Mouse (Mus musculus): Measurements from ENCODE around the gene Saysd1. TPM values are rescaled to one million over a fixed set of nuclear protein-coding genes. Genes with fewer than 3 reads are reported as not detected.

The Saysd1 gene
- polyA plus RNA-seq, 1 experiment from 2014 or later: 7.7 TPM

DNA sequence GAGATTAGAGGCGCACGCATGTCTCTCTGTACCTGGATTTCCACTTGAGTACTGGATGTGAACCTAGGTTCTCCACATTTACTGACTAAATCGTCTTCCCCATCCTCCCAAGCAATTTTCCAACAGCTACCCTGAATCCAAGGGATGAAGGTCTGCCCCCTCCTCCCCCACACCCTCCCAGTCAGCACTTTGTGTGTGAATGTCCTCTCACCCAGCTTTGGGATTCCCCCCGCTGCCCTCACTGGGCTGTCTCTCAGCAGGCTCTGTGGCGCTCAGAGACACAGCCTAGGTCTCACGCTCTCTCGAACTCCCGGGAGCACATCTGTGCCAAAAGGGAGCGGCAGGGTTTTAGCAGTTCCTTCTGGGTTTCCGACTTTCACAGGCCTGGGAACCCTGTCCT lies 17.4 kb upstream of the Saysd1 start:
- DNase-seq (ENCODE audit: low spot score) (no peak), ATAC-seq (replicated peaks; ENCODE audit: low FRiP score) (no peak)
- no peak overlapping the region for H3K4me3 ChIP-seq (ENCODE audit: low read depth, low read length)
- no peak overlapping the region for H3K4me2 ChIP-seq
- no peaks in the 10 kb centered on the region for H3K36me3 ChIP-seq (ENCODE audit: control insufficient read depth, insufficient read depth, low read length)
- peaks cover 26% of the 10 kb centered on the region for H3K4me1 ChIP-seq (replicated peaks; ENCODE audit: control insufficient read depth, insufficient read depth, low read length)
- 73% methylated on average over 10 of the region's 10 CpGs for WGBS
- H3K27ac ChIP-seq (ENCODE audit: low read depth, low read length): no peak overlapping the region
- no peaks in the 10 kb centered on the region for H3K9me3 ChIP-seq (ENCODE audit: control insufficient read depth, low read length)
- no peak overlapping the region for H3K9ac ChIP-seq (ENCODE audit: low read depth, low read length)
- H3K27me3 ChIP-seq (replicated peaks; ENCODE audit: control insufficient read depth, insufficient read depth, low read length): no peaks in the 10 kb centered on the region

DNA sequence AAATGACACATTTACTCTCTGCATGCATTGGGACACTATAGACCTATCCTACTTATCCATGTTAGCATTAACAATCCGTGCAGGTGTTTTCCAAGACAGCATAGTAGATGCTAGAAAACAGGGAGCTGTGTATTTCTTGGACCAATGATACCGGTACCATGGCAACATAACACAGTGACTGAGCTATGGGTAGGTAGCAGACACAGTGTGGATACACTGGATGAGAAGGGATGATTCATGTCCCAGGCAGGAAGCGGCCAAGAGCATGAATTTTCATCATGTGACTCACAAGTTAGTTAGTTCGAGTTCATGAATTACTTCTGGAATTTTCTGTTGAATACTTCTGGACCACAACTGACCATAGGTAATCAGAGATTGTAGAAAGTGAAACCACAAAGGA lies 16.6 kb upstream of the Saysd1 start:
- no peak overlapping the region for H3K4me2 ChIP-seq
- DNase-seq (ENCODE audit: low spot score) (no peak), ATAC-seq (replicated peaks; ENCODE audit: low FRiP score) (no peak)
- H3K27me3 ChIP-seq (replicated peaks; ENCODE audit: control insufficient read depth, insufficient read depth, low read length): no peaks in the 10 kb centered on the region
- H3K4me1 ChIP-seq (replicated peaks; ENCODE audit: control insufficient read depth, insufficient read depth, low read length): peaks cover 22% of the 10 kb centered on the region
- no peak overlapping the region for H3K27ac ChIP-seq (ENCODE audit: low read depth, low read length)
- no peak overlapping the region for H3K9ac ChIP-seq (ENCODE audit: low read depth, low read length)
- WGBS: 82% methylated on average over 4 of the region's 4 CpGs
- H3K9me3 ChIP-seq (ENCODE audit: control insufficient read depth, low read length): no peaks in the 10 kb centered on the region
- no peaks in the 10 kb centered on the region for H3K36me3 ChIP-seq (ENCODE audit: control insufficient read depth, insufficient read depth, low read length)
- H3K4me3 ChIP-seq (ENCODE audit: low read depth, low read length): no peak overlapping the region

DNA sequence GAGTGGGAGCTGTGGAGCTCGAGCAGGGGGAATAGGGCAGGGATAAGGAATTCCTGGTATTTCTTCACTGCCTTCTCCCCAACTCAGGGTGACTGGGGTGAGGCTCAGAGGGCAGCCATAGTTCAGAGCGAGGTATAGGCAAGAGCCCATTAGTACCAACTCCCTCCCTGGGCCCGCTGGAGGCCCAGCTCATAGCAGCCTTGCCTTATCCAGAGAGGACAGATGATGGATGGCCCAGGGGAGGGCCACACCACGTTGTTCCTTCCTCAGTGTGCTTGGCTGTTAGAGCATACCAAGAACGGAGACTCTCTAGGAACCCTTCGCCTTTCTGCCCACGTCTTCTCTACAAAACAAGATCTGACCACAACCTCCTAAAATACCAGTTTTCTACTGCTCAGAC lies 15.9 kb upstream of the Saysd1 start:
- no peaks in the 10 kb centered on the region for H3K9me3 ChIP-seq (ENCODE audit: control insufficient read depth, low read length)
- ATAC-seq (replicated peaks; ENCODE audit: low FRiP score): peak; percentile 42; the same call in 1 of the 2 replicates
- H3K4me2 ChIP-seq: no peak overlapping the region
- H3K27me3 ChIP-seq (replicated peaks; ENCODE audit: control insufficient read depth, insufficient read depth, low read length): no peaks in the 10 kb centered on the region
- no peak overlapping the region for H3K4me3 ChIP-seq (ENCODE audit: low read depth, low read length)
- H3K4me1 ChIP-seq (replicated peaks; ENCODE audit: control insufficient read depth, insufficient read depth, low read length): peaks cover 17% of the 10 kb centered on the region
- H3K27ac ChIP-seq (ENCODE audit: low read depth, low read length): no peak overlapping the region
- 46% methylated on average over 7 of the region's 7 CpGs for WGBS
- no peak overlapping the region for H3K9ac ChIP-seq (ENCODE audit: low read depth, low read length)
- no peak for DNase-seq (ENCODE audit: low spot score)
- H3K36me3 ChIP-seq (ENCODE audit: control insufficient read depth, insufficient read depth, low read length): no peaks in the 10 kb centered on the region

DNA sequence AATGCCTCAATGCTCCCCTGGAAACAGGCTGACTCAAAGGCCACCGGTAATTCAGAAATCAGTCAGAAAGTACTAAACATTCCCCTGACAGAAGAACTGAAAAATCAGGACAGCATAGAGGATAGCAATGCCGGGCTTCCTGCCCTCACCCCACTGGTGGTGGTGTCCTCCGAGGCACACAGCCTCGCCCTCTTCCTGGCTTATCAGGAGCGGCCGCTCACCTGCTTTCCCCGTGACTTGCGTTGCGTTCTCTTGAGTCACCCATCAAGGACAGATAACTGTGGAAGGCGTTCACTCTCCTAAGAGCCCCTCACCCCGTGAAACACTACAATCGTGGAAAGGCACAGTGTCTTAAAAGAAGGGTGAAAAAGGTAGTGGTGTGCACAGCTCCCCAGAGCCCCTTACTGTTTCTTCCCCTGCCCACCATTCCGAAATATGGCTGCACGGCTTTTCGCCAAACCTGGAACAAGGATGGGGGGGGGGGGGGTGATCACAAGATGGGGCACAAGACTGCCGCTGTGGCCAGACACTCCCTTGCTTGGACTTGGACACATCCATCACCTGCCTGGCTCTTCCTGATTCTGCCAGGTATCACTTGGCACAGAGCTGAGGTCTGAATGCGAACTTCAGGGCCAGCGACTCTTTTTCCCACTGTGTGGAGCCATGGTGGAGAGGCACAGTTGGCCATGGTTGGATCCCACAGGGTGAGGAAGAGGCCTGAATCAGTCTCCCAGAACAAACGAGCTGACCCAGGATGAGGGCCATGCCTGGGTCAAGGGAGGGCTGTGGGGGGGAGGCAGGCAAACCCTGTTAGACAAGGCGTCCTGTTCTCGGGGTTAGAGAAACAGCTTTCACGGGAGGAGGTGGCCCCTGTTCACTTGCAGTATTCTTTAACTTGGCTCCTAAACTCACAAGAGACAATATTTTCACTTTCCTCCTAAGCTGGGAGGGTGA lies 11.1 kb upstream of the Saysd1 start:
- 79% methylated on average over 22 of the region's 22 CpGs for WGBS
- H3K4me2 ChIP-seq: no peak overlapping the region
- H3K27ac ChIP-seq (ENCODE audit: low read depth, low read length): no peak overlapping the region
- no peak overlapping the region for H3K4me3 ChIP-seq (ENCODE audit: low read depth, low read length)
- ATAC-seq (replicated peaks; ENCODE audit: low FRiP score) (no peak), DNase-seq (ENCODE audit: low spot score) (no peak)
- H3K9me3 ChIP-seq (ENCODE audit: control insufficient read depth, low read length): no peaks in the 10 kb centered on the region
- H3K4me1 ChIP-seq (replicated peaks; ENCODE audit: control insufficient read depth, insufficient read depth, low read length): peaks cover 6% of the 10 kb centered on the region
- peaks cover 6% of the 10 kb centered on the region; the same call in 1 of the 2 replicates for H3K36me3 ChIP-seq (ENCODE audit: control insufficient read depth, insufficient read depth, low read length)
- H3K9ac ChIP-seq (ENCODE audit: low read depth, low read length): no peak overlapping the region
- H3K27me3 ChIP-seq (replicated peaks; ENCODE audit: control insufficient read depth, insufficient read depth, low read length): no peaks in the 10 kb centered on the region

DNA sequence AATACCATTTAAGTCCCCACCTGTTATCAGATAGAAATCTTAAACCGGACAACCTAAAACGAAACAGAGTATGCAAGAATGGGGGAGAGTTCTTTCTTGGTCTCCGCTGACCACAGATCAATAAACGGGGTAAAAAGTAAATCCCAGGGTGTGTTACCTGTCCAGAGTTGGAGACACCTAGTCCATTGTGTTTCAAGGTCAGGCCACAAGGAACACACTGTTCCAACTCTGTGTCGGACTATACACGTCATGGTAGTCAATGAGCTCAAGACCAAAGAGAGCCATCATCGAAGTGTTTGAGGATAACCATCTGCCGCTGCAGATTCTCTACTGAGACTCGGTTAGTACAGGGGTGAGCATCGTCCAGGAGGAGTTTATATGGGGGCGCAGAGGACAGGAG lies 10.2 kb upstream of the Saysd1 start:
- H3K36me3 ChIP-seq (ENCODE audit: control insufficient read depth, insufficient read depth, low read length): peaks cover 12% of the 10 kb centered on the region
- ATAC-seq (replicated peaks; ENCODE audit: low FRiP score): no peak
- DNase-seq (ENCODE audit: low spot score): no peak
- no peak overlapping the region for H3K4me3 ChIP-seq (ENCODE audit: low read depth, low read length)
- no peak overlapping the region for H3K4me2 ChIP-seq
- WGBS: 86% methylated on average over 11 of the region's 11 CpGs
- H3K4me1 ChIP-seq (replicated peaks; ENCODE audit: control insufficient read depth, insufficient read depth, low read length): peaks cover 3% of the 10 kb centered on the region; the same call in 1 of the 2 replicates
- H3K9me3 ChIP-seq (ENCODE audit: control insufficient read depth, low read length): no peaks in the 10 kb centered on the region
- no peak overlapping the region for H3K9ac ChIP-seq (ENCODE audit: low read depth, low read length)
- no peak overlapping the region for H3K27ac ChIP-seq (ENCODE audit: low read depth, low read length)
- H3K27me3 ChIP-seq (replicated peaks; ENCODE audit: control insufficient read depth, insufficient read depth, low read length): no peaks in the 10 kb centered on the region

DNA sequence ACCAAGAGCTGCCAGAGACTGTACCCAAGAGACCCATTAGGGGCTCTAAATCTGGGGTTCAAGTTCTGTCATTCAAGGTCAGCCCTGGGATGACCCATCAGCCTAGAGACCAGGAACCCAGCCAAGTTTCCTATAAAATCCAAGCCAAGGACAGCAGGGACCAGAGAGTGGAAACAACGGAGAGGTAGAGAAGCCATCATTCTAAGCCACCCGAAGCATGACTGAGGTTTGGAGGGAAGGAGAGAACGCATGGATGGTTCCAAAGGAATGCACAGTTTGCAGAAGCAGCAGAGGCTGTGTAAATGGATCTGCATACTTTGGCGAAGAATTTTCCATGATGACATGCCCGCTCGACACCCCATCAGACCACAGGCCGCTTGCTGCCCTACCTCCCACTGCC lies 9.5 kb upstream of the Saysd1 start:
- WGBS: 89% methylated on average over 7 of the region's 7 CpGs
- H3K27ac ChIP-seq (ENCODE audit: low read depth, low read length): no peak overlapping the region
- ATAC-seq (replicated peaks; ENCODE audit: low FRiP score): no peak
- peaks cover 12% of the 10 kb centered on the region for H3K36me3 ChIP-seq (ENCODE audit: control insufficient read depth, insufficient read depth, low read length)
- H3K4me1 ChIP-seq (replicated peaks; ENCODE audit: control insufficient read depth, insufficient read depth, low read length): peaks cover 3% of the 10 kb centered on the region; the same call in 1 of the 2 replicates
- no peaks in the 10 kb centered on the region for H3K27me3 ChIP-seq (replicated peaks; ENCODE audit: control insufficient read depth, insufficient read depth, low read length)
- no peak overlapping the region for H3K4me3 ChIP-seq (ENCODE audit: low read depth, low read length)
- H3K9ac ChIP-seq (ENCODE audit: low read depth, low read length): no peak overlapping the region
- no peak for DNase-seq (ENCODE audit: low spot score)
- no peaks in the 10 kb centered on the region for H3K9me3 ChIP-seq (ENCODE audit: control insufficient read depth, low read length)
- H3K4me2 ChIP-seq: no peak overlapping the region

DNA sequence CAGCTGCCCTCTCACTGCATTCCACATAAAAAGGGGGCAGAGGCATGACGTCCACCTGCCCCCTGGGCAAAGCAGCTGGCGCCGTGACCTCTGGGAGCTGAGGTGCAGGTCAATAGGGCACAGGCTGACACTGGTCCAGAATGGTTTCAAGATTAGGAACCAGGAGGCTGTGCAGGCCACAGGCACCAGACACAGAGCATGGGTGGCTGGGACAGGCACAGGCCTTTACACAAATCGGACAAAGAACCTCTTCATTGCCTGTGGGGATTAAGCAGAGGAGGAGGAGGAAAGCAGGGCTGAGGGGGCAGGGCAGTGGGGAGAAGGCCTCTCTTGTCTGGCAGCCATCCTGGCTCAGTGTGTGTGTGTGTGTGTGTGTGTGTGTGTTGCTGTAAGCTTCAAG lies 5.8 kb upstream of the Saysd1 start:
- H3K9ac ChIP-seq (ENCODE audit: low read depth, low read length): no peak overlapping the region
- ATAC-seq (replicated peaks; ENCODE audit: low FRiP score) (no peak), DNase-seq (ENCODE audit: low spot score) (no peak)
- H3K4me1 ChIP-seq (replicated peaks; ENCODE audit: control insufficient read depth, insufficient read depth, low read length): peaks cover 3% of the 10 kb centered on the region; the same call in 1 of the 2 replicates
- no peak overlapping the region for H3K4me3 ChIP-seq (ENCODE audit: low read depth, low read length)
- H3K9me3 ChIP-seq (ENCODE audit: control insufficient read depth, low read length): no peaks in the 10 kb centered on the region
- no peak overlapping the region for H3K4me2 ChIP-seq
- 75% methylated on average over 4 of the region's 4 CpGs for WGBS
- H3K27ac ChIP-seq (ENCODE audit: low read depth, low read length): no peak overlapping the region
- no peaks in the 10 kb centered on the region for H3K27me3 ChIP-seq (replicated peaks; ENCODE audit: control insufficient read depth, insufficient read depth, low read length)
- H3K36me3 ChIP-seq (ENCODE audit: control insufficient read depth, insufficient read depth, low read length): peaks cover 19% of the 10 kb centered on the region

DNA sequence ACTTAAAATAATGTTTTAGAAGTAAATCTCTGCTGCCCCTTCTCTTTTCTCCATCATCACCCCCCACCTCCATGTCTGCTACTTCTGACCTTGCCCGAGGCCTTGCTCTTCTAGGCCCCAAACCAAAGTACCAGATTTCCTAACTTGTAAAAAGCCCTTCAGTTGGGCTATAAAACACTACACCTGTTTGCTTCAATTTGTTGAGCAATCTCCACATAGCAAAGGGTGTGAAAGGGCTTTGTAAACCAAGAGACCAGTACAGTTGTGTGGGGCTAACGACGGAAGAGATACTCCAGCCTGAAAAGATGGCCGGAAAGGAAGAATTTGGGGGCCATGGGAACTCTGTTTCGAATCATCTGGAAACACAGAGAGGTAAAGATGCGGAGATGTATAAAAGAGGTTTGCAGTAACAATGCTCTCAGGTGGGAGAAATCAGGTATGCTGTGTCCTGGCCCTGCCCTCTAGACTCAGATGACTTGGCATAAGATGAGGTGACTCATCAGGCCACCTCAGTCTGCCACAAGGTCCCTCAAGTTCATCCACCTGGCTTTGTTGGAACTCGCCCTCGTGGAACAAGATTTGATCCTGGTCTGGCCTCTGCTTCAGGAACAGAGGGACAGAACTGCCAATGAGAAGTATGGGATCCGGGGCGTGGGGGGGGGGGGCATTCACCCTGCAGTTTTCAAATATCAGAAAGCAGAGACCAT lies 3.2 kb downstream of the Saysd1 start:
- H3K27ac ChIP-seq (ENCODE audit: low read depth, low read length): no peak overlapping the region
- H3K9ac ChIP-seq (ENCODE audit: low read depth, low read length): no peak overlapping the region
- ATAC-seq (replicated peaks; ENCODE audit: low FRiP score) (no peak), DNase-seq (ENCODE audit: low spot score) (no peak)
- no peaks in the 10 kb centered on the region for H3K27me3 ChIP-seq (replicated peaks; ENCODE audit: control insufficient read depth, insufficient read depth, low read length)
- no peaks in the 10 kb centered on the region for H3K4me1 ChIP-seq (replicated peaks; ENCODE audit: control insufficient read depth, insufficient read depth, low read length)
- H3K36me3 ChIP-seq (ENCODE audit: control insufficient read depth, insufficient read depth, low read length): no peaks in the 10 kb centered on the region
- no peaks in the 10 kb centered on the region for H3K9me3 ChIP-seq (ENCODE audit: control insufficient read depth, low read length)
- H3K4me3 ChIP-seq (ENCODE audit: low read depth, low read length): no peak overlapping the region
- 86% methylated on average over 10 of the region's 10 CpGs for WGBS
- H3K4me2 ChIP-seq: no peak overlapping the region
